Mouse (Mus musculus): ENCODE data around the gene Ptpre.

DNA sequence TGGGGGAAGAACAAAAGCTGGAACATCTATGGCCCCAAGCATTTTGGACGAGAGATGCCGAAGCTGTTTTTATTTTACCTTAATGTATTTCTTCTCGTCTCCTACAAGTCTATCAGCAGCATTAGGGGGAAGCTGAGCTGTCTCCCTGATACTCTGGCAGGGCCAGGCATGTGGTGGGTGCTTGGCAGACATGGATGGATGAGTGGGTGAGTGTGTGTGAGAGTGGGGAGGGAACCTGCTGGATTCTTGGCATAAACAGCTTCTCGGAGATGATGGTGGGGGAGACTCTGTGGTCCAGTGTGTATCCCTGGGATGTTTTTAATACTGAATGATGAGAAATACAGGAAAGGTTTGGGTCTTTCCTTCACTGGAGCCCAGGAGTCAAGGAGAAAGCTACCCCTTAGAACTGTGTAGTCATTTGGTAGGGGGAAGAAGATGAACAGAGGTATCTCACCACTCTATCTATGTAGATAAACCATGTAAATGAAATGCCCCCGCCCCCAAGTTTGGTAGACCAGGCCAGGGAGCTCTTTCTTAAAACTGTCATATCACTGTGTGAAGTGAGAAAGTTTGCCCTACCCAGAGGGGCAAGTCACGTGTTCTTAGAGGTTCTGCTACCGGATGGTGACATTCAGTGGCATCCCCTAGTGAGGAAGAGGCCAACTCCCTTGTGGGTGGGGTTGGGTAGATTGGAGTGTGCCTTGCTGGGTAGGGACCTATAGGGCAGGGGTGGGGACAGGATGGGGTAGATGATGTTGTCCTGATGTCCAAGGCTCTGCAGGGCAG lies 43.2 kb downstream of the Ptpre start:
- TF ChIP-seq EP300 (optimal IDR thresholded peaks at IDR 0.05) (no peak), CTCF (IDR thresholded peaks at IDR 0.05; ENCODE audit: low read depth) (no peak)

Measured in stomach, postnatal 0 days (tissue).